Mouse (Mus musculus) hindbrain, embryonic 10.5 days (tissue): ENCODE results near the gene Spag7. TPM values are rescaled to one million over a fixed set of nuclear protein-coding genes. Genes with fewer than 3 reads are reported as not detected.
A peak's percentile ranks its signal among the peaks of the same experiment; 100 is the strongest.

Source experiments
- DNase-seq: peaks from one replicate; pipeline ENCODE4 v3.0.0-alpha.2; 2017; ENCODE audit warnings: low spot score
- H3K27ac ChIP-seq: fragments of 300-500 bp; sonication (generic); 2 replicates; pipeline ENCODE4 v1.5.1; 2016; ENCODE audit warnings: mild to moderate bottlenecking, moderate library complexity
- H3K27me3 ChIP-seq: fragments of 300-500 bp; sonication (generic); 2 replicates; pipeline ENCODE4 v1.6.1; 2016; ENCODE audit warnings: mild to moderate bottlenecking; ENCODE audit not compliant: poor library complexity, insufficient read depth, severe bottlenecking
- H3K36me3 ChIP-seq: fragments of 300-500 bp; sonication (generic); 2 replicates; pipeline ENCODE4 v1.6.1; 2016; ENCODE audit warnings: mild to moderate bottlenecking, moderate library complexity
- H3K4me1 ChIP-seq: fragments of 300-500 bp; sonication (generic); replicated peaks from 2 replicates; pipeline ENCODE4 v1.6.1; 2016; ENCODE audit warnings: mild to moderate bottlenecking
- H3K4me3 ChIP-seq: fragments of 300-500 bp; sonication (generic); 2 replicates; pipeline ENCODE4 v1.5.1; 2016; ENCODE audit warnings: mild to moderate bottlenecking, moderate library complexity
- H3K9me3 ChIP-seq: fragments of 300-500 bp; sonication (generic); 2 replicates; pipeline ENCODE4 v1.6.1; 2016; ENCODE audit warnings: mild to moderate bottlenecking, moderate library complexity
- WGBS: fragments of 180-500 bp; shearing (Covaris S2); methylation state at CpG from one replicate; pipeline ENCODE4 v1.1.7; 2016; 5-methylcytosine and 5-hydroxymethylcytosine counted together
- polyA plus RNA-seq: library from polyadenylated mRNA; unstranded; fragments of >200 nt; fragmentation: Nextera tagmentation; extraction: Ambion mirVana; gene quantifications from 2 replicates; pipeline ENCODE4 v1.2.1, GENCODE M21; 2016

The Spag7 gene
- polyA plus RNA-seq, result 185 and 191 TPM in 2 replicates

- DNase-seq, result peak; percentile 96
- H3K36me3 ChIP-seq, result peaks cover 58% of the 10 kb centered on the region
- WGBS, result under 1% methylated on average over 44 of the region's 44 CpGs
- H3K27ac ChIP-seq, result peak within 1 kb of the TSS; percentile 96
- peaks cover 42% of the 10 kb centered on the region for H3K4me1 ChIP-seq
- no peaks in the 10 kb centered on the region for H3K27me3 ChIP-seq
- peak within 1 kb of the TSS; percentile 80 for H3K4me3 ChIP-seq
- no peaks in the 10 kb centered on the region for H3K9me3 ChIP-seq
Measured at GRCm38 (mm10) chr11:70668771-70669505, at the start of gene Spag7. Gene Spag7, minus strand, starts transcription at chr11:70669416.

DNA sequence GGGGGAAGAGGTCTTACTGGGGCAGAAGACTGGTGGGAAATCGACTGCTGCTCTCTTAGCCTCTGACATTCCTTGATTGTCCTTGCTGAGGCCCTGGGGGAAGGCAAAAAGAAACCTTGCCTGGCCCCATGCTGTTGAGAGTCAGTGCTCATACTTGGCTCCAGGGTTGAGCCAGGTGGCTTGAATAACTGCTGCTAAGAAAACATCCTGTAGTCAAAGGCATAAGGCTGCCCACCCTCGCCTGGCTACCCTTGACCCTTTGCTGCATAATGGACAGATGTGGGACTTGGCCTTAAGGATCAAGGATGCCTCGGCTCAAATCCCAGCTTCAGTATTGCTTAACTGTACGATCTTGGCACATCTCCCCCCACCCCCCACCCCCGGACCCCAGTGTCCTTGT, 49.3 kb upstream of the Spag7 start:
- H3K4me1 ChIP-seq, result peaks cover 3% of the 10 kb centered on the region; the same call in 1 of the 2 replicates
- H3K4me3 ChIP-seq, result no peak overlapping the region
- H3K36me3 ChIP-seq, result peaks cover 88% of the 10 kb centered on the region
- no peaks in the 10 kb centered on the region for H3K27me3 ChIP-seq
- WGBS, result 76% methylated on average over 5 of the region's 5 CpGs
- no peak for DNase-seq
- no peaks in the 10 kb centered on the region for H3K9me3 ChIP-seq
- no peak overlapping the region for H3K27ac ChIP-seq

DNA sequence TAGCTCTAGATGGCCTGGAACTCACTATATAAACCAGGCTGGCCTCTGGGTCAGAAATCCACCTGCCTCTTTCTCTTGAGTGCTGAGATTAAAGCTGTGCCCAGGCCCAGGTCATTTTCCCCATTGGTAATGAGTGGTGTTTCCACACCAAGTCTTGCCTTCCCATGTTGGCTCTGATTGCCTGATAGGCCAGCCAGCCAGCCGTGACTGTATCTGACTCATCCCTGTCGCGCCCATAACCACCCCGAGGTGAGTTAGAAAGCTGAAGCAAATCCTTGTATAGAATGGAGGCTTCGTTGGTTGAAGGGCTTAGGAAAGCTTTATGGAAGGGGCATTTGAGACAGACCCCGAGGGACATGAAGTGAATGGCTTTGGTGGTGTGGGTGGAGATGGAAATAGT, 46.6 kb upstream of the Spag7 start:
- WGBS, result 87% methylated on average over 6 of the region's 6 CpGs
- H3K27ac ChIP-seq, result no peak overlapping the region
- no peaks in the 10 kb centered on the region for H3K9me3 ChIP-seq
- peaks cover 3% of the 10 kb centered on the region; the same call in 1 of the 2 replicates for H3K4me1 ChIP-seq
- DNase-seq, result no peak
- H3K27me3 ChIP-seq, result no peaks in the 10 kb centered on the region
- no peak overlapping the region for H3K4me3 ChIP-seq
- peaks cover 87% of the 10 kb centered on the region for H3K36me3 ChIP-seq

DNA sequence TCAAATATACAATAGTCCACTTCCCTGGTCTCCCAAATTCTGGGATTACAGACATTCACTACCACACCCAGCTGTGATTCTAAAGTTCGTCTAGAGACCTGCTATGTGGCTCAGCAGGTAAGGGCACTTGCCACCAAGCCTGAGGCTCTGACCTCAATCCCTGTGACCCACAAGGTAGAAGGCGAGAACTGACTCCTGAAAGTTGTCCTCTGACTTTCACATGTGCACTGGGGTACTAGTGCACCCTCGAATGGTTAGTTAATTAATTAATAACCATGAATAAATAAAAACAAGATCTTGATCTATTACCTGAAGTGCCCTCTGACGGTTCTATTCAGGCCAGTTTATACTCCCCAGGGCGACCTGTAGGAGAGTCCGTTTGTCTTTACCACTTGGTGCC, 44.0 kb upstream of the Spag7 start:
- Histone ChIP-seq H3K36me3 (peaks cover 86% of the 10 kb centered on the region), H3K4me1 (peaks cover 3% of the 10 kb centered on the region; the same call in 1 of the 2 replicates), H3K27me3 (no peaks in the 10 kb centered on the region), H3K9me3 (no peaks in the 10 kb centered on the region), H3K4me3 (no peak overlapping the region), H3K27ac (no peak overlapping the region)
- no peak for DNase-seq
- 85% methylated on average over 6 of the region's 6 CpGs for WGBS

GRCm38 (mm10) chr11:70711026-70711425, 41.8 kb upstream of the Spag7 start:
- no peak for DNase-seq
- H3K4me1 ChIP-seq, result peaks cover 3% of the 10 kb centered on the region; the same call in 1 of the 2 replicates
- 95% methylated on average over 10 of the region's 10 CpGs for WGBS
- no peak overlapping the region for H3K27ac ChIP-seq
- H3K36me3 ChIP-seq, result peaks cover 86% of the 10 kb centered on the region
- H3K27me3 ChIP-seq, result no peaks in the 10 kb centered on the region
- H3K9me3 ChIP-seq, result no peaks in the 10 kb centered on the region
- H3K4me3 ChIP-seq, result no peak overlapping the region

GRCm38 (mm10) chr11:70706127-70706526, 36.9 kb upstream of the Spag7 start:
- WGBS, result 84% methylated on average over 3 of the region's 3 CpGs
- Histone ChIP-seq H3K4me1 (peaks cover 18% of the 10 kb centered on the region), H3K27ac (no peak overlapping the region), H3K4me3 (no peak overlapping the region), H3K27me3 (no peaks in the 10 kb centered on the region), H3K9me3 (no peaks in the 10 kb centered on the region), H3K36me3 (peaks cover 87% of the 10 kb centered on the region)
- no peak for DNase-seq

GRCm38 (mm10) chr11:70702781-70703180, 33.6 kb upstream of the Spag7 start:
- WGBS, result 76% methylated on average over 6 of the region's 6 CpGs
- Histone ChIP-seq H3K27me3 (no peaks in the 10 kb centered on the region), H3K9me3 (no peaks in the 10 kb centered on the region), H3K27ac (0 out of 2 replicates have a peak overlapping the region, but pooled peaks have one; percentile 29), H3K4me3 (peak overlapping the region; percentile 11; the same call in 1 of the 2 replicates), H3K36me3 (peaks cover 54% of the 10 kb centered on the region), H3K4me1 (peaks cover 34% of the 10 kb centered on the region)
- DNase-seq, result no peak

DNA sequence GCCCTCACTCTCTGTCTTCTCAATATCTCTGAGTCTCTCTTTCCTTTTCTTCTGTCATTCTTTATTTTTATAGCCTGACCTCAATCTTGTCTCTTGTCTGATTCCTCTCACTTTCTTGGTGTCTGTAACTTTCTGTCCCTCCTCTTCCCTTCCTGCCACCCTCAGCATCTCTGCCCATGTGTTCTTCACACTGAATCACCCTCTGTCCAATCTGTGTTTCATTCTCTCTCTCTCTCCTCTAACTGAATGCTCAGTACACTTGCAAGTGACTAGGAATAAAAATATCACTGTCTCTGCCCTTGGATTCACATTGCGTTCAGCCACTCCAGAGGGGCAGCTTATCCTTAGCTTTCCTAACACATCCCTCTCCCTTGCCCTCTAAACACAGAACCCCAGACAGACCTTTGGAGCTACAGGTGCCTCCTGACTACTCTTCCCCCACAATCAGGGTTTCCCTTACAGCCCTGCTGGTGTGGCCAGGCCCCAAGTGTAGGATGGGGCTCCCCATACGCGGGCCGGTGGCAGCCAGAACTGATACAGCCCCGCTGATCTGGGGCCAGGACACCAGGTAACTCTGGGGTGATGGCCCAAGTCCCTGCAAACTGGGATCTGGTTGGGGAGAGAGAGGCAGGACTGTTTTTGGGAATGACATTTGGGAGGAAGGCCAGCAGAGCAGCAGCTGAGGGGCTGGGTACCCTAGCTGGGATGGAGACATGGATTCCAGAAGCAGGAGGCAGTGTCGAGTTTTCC, 32.9 kb upstream of the Spag7 start:
- no peak for DNase-seq
- no peaks in the 10 kb centered on the region for H3K9me3 ChIP-seq
- 81% methylated on average over 6 of the region's 6 CpGs for WGBS
- H3K27me3 ChIP-seq, result no peaks in the 10 kb centered on the region
- peaks cover 34% of the 10 kb centered on the region for H3K4me1 ChIP-seq
- H3K27ac ChIP-seq, result 0 out of 2 replicates have a peak overlapping the region, but pooled peaks have one; percentile 29
- peaks cover 48% of the 10 kb centered on the region for H3K36me3 ChIP-seq
- H3K4me3 ChIP-seq, result peak overlapping the region; percentile 82; the same call in 1 of the 2 replicates

DNA sequence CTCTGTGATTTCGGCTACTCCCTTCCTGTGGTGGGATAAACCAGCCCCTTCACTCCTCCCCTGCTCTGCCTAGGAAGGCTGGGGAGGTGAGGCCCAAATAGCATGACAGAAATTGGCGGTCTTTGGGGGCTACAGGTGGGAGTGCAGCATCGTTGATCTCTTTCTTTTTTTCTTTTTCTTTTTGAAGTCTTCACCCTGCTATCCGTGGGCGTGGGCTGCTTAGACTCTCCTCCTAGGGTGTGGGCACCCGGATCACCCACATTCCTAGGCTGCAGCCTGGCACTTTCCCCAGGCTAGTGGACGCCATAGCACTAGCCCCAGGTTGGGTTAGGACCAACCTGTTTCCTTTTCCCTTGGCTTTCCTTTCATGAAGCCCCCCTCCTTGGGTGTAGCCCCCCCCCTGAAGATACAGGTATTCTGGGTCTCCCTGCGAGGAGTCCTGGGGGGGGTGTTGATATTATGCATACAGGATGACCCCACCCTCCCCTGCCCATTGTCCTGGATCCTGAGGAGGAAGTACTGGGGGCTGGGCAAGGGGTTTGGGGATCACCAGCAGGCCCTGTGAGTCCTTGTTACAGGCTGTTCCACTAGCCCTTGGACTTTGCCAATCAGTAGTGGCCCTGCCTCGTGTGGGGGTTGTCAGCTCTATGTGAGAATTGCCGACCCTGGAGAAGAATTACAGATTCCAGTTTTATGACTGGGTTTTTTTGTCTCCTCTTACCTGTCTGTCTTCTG, 32.2 kb upstream of the Spag7 start:
- 13% methylated on average over 10 of the region's 10 CpGs for WGBS
- H3K9me3 ChIP-seq, result no peaks in the 10 kb centered on the region
- no peaks in the 10 kb centered on the region for H3K27me3 ChIP-seq
- H3K4me3 ChIP-seq, result peak overlapping the region; percentile 82
- H3K36me3 ChIP-seq, result peaks cover 40% of the 10 kb centered on the region
- peaks cover 34% of the 10 kb centered on the region for H3K4me1 ChIP-seq
- H3K27ac ChIP-seq, result peak overlapping the region; percentile 94
- DNase-seq, result no peak

DNA sequence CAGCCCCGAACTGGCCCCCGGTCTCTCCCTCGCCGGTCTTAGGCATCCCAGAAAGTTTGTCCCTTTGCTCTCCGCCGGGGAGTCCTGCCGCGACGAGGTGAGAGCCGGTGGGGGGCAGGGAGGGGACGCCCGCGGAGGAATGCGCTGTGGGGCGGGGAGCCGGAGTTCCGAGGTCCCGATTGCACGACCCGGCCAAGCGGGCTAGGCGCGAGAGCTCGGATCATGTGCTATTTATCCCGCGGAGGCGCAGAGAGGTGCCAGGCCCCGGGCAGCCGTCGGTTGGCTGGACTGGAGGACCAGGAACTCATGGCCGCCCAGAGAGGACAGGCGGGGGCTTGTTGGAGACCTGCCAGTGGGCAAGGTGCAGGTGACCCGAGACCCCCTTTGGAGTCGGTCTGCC, 31.4 kb upstream of the Spag7 start:
- Histone ChIP-seq H3K36me3 (peaks cover 32% of the 10 kb centered on the region), H3K9me3 (no peaks in the 10 kb centered on the region), H3K4me3 (peak overlapping the region; percentile 82), H3K4me1 (peaks cover 34% of the 10 kb centered on the region), H3K27me3 (no peaks in the 10 kb centered on the region), H3K27ac (peak overlapping the region; percentile 94)
- DNase-seq, result peak; percentile 55
- under 1% methylated on average over 34 of the region's 34 CpGs for WGBS

DNA sequence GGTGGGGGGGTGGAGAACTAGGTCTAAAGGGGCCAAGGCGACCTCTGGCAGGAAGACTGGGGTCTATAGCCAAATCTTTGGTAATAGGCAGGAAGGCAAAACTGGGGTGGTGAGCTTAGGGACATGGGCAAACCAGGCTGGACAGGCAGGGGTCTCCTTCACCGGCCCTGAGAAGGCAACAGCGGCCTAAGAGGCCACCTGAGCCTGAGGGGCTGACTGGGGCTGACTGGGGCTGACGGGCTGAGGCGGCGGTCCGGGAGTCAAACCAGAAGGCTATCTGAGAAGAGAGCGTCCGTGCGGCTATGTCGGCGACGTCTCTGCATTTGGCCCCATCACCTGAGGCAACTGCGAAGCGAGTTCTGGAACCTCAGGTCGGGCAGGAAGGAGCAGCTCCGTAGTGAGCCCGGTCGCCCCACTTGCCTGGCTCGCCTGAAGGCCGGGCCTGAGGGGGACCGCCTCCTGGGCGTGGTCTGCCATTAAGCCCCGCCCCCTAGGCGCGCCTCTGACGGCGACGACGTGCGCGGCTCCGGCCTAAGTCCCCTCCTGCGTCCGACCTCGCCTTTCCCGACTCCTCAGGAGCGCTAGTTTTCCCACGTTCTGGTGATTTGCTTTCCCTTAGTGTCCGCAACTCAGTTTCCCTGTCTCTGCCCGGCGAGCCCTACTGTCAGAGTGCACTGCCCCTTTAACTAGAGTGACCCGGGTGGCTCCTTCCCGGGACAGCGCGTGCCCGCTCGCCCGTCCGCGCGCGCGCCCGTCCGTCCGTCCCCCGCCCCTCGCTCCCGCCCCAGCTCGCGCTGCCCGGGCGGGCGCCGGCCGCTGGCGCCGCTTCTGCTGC, 30.7 kb upstream of the Spag7 start, which contains the start of the genes Inca1 and Kif1c:
Inca1 (minus strand) TSS at position 434 of the 835 bp plus-strand sequence.
Kif1c (plus strand) TSS at position 827 of the 835 bp plus-strand sequence.
- H3K4me3 ChIP-seq, result peak within 1 kb of the TSS; percentile 82
- no peaks in the 10 kb centered on the region for H3K27me3 ChIP-seq
- H3K9me3 ChIP-seq, result no peaks in the 10 kb centered on the region
- WGBS, result under 1% methylated on average over 69 of the region's 69 CpGs
- peak within 1 kb of the TSS; percentile 94 for H3K27ac ChIP-seq
- peaks cover 26% of the 10 kb centered on the region for H3K36me3 ChIP-seq
- peak; percentile 92 for DNase-seq
- peaks cover 34% of the 10 kb centered on the region for H3K4me1 ChIP-seq

- Histone ChIP-seq H3K4me1 (peaks cover 34% of the 10 kb centered on the region), H3K36me3 (peaks cover 17% of the 10 kb centered on the region), H3K9me3 (no peaks in the 10 kb centered on the region), H3K27ac (no peak overlapping the region), H3K27me3 (no peaks in the 10 kb centered on the region), H3K4me3 (peak overlapping the region; percentile 82; the same call in 1 of the 2 replicates)
- WGBS, result 81% methylated on average over 2 of the region's 2 CpGs
- DNase-seq, result no peak
Measured at GRCm38 (mm10) chr11:70699051-70699450, 29.8 kb upstream of the Spag7 start.
